Mouse (Mus musculus): ENCODE measurements around the gene Pofut2. TPM values are rescaled to one million over a fixed set of nuclear protein-coding genes. Genes with fewer than 3 reads are reported as not detected.

Pofut2 gene
- 13.5 and 20.3 TPM in 2 replicates for total RNA-seq (2012; rRNA removed)
- polyA plus RNA-seq (2012; ENCODE audit: insufficient read depth in 1 of 2, insufficient read length in 2 of 2, low read depth in 1 of 2, low replicate concordance in 2 of 2, missing spikeins in 1 of 2) = 10 to 100 TPM in 1 of 2 experiments, not detected in 1; 24.5 TPM

- peaks cover 0 to 2% of the 10 kb centered on the region in 2 experiments; a peak in 1 of 4 replicates for H3K36me3 ChIP-seq (ENCODE audit: control insufficient read depth in 1 of 2, insufficient read depth in 2 of 2, low read length in 2 of 2)
- TF ChIP-seq GABPA (IDR thresholded peaks at IDR 0.05; ENCODE audit: low read depth, low read length) (no peak), EP300 (IDR thresholded peaks at IDR 0.05; ENCODE audit: low read depth in 1 of 2, low read length in 2 of 2) (no peak; a peak in 1 of 4 replicates), SIN3A (IDR thresholded peaks at IDR 0.05; ENCODE audit: low read length) (peak; percentile 98), NELFE (IDR thresholded peaks at IDR 0.05; ENCODE audit: low read depth, low read length) (peak; percentile 94), ETS1 (IDR thresholded peaks at IDR 0.05; ENCODE audit: low read depth, low read length) (0 out of 2 replicates have a peak, but pooled peaks have one; percentile 33), POLR2AphosphoS2 (IDR thresholded peaks at IDR 0.05; ENCODE audit: low read length) (peak; percentile 85), MEF2A (IDR thresholded peaks at IDR 0.05; ENCODE audit: extremely low read depth, insufficient replicate concordance, low read depth, low read length, poor library complexity, severe bottlenecking) (no peak), TCF12 (IDR thresholded peaks at IDR 0.05; ENCODE audit: low read depth, low read length) (peak; percentile 39; the same call in 1 of the 2 replicates), TBP (IDR thresholded peaks at IDR 0.05; ENCODE audit: low read depth, low read length) (no peak), JUND (IDR thresholded peaks at IDR 0.05; ENCODE audit: low read depth, low read length) (no peak), USF2 (IDR thresholded peaks at IDR 0.05; ENCODE audit: borderline replicate concordance in 1 of 2, insufficient read depth in 1 of 2, low read depth in 1 of 2, low read length in 2 of 2) (no peak), POLR2A (IDR thresholded peaks at IDR 0.05; ENCODE audit: control insufficient read depth in 1 of 2, insufficient read depth in 1 of 2, low read depth in 1 of 2, low read length in 2 of 2, poor library complexity in 1 of 2) (peak; percentile 95 to 100), GATA1 (IDR thresholded peaks at IDR 0.05; ENCODE audit: low read depth, low read length) (no peak), NRF1 (IDR thresholded peaks at IDR 0.05; ENCODE audit: insufficient read depth, low read depth, low read length, poor library complexity, severe bottlenecking) (peak; percentile 95), HCFC1 (IDR thresholded peaks at IDR 0.05; ENCODE audit: low read depth, low read length) (peak; percentile 88), CTCF (IDR thresholded peaks at IDR 0.05 in 2 of 3, conservative IDR thresholded peaks at IDR 0.05 in 1 of 3; ENCODE audit: control insufficient read depth in 1 of 3, insufficient read depth in 1 of 3, low read depth in 2 of 3, low read length in 3 of 3, poor library complexity in 1 of 3, severe bottlenecking in 1 of 3) (peak in 2 of 3 experiments; percentile 41 to 45; a peak in 4 of 6 replicates), MYC (IDR thresholded peaks at IDR 0.05; ENCODE audit: low read depth, low read length) (0 out of 2 replicates have a peak, but pooled peaks have one; percentile 35), CHD2 (IDR thresholded peaks at IDR 0.05; ENCODE audit: low read length) (no peak), SMC3 (IDR thresholded peaks at IDR 0.05; ENCODE audit: low read depth, low read length) (peak; percentile 43), MYB (IDR thresholded peaks at IDR 0.05; ENCODE audit: low read depth, low read length) (no peak), RCOR1 (IDR thresholded peaks at IDR 0.05; ENCODE audit: low read depth, low read length) (no peak), RAD21 (IDR thresholded peaks at IDR 0.05; ENCODE audit: low read depth, low read length) (no peak; the same call in none of the 2 replicates), ZMIZ1 (IDR thresholded peaks at IDR 0.05; ENCODE audit: low read depth, low read length) (peak; percentile 78), MAFK (IDR thresholded peaks at IDR 0.05; ENCODE audit: borderline replicate concordance, low read depth, low read length) (no peak), MAX (IDR thresholded peaks at IDR 0.05; ENCODE audit: low read length) (peak; percentile 76), USF1 (IDR thresholded peaks at IDR 0.05; ENCODE audit: low read depth, low read length) (peak; percentile 49), UBTF (IDR thresholded peaks at IDR 0.05; ENCODE audit: borderline replicate concordance, insufficient read depth, low read depth, low read length) (0 out of 2 replicates have a peak, but pooled peaks have one; percentile 29), MXI1 (IDR thresholded peaks at IDR 0.05; ENCODE audit: low read depth, low read length) (peak; percentile 97), MAZ (IDR thresholded peaks at IDR 0.05; ENCODE audit: low read depth, low read length) (peak; percentile 66; the same call in 1 of the 2 replicates), ZKSCAN1 (IDR thresholded peaks at IDR 0.05; ENCODE audit: low read depth, low read length) (no peak), ZC3H11A (IDR thresholded peaks at IDR 0.05; ENCODE audit: low read depth, low read length) (no peak), POLR2AphosphoS5 (IDR thresholded peaks at IDR 0.05; ENCODE audit: borderline replicate concordance, low read depth, low read length) (no peak), ELF1 (IDR thresholded peaks at IDR 0.05; ENCODE audit: low read depth, low read length) (peak; percentile 95), TAL1 (IDR thresholded peaks at IDR 0.05; ENCODE audit: low read length) (no peak)
- peak within 1 kb of the TSS; percentile 83 to 89 for H3K4me3 ChIP-seq (ENCODE audit: control insufficient read depth in 1 of 2, insufficient read depth in 1 of 2, low read depth in 2 of 2, low read length in 2 of 2)
- H3K79me2 ChIP-seq (ENCODE audit: control insufficient read depth, insufficient read depth, low read length, poor library complexity) = peaks cover 9% of the 10 kb centered on the region
- no peaks in the 10 kb centered on the region for H3K27me3 ChIP-seq (ENCODE audit: control insufficient read depth in 1 of 2, insufficient read depth in 2 of 2, low read length in 2 of 2)
- peaks cover 0 to 3% of the 10 kb centered on the region in 2 experiments; a peak in 1 of 4 replicates for H3K4me1 ChIP-seq (ENCODE audit: control insufficient read depth in 1 of 2, insufficient read depth in 2 of 2, low read length in 2 of 2)
- peak within 1 kb of the TSS; percentile 40 for H3K27ac ChIP-seq (ENCODE audit: control insufficient read depth, low read depth, low read length)
- H3K9me3 ChIP-seq (replicated peaks; ENCODE audit: insufficient read depth, low read length) = no peaks in the 10 kb centered on the region
- H3K9ac ChIP-seq (ENCODE audit: control insufficient read depth, low read depth, low read length, poor library complexity, severe bottlenecking) = peak within 1 kb of the TSS; percentile 88
- DNase-seq (ENCODE audit: low read depth, low spot score) = peak; percentile 98
Measured at GRCm38 (mm10) chr10:77258704-77259621, at the start of gene Pofut2. Gene Pofut2, plus strand, starts transcription at chr10:77259218.
